Mouse (Mus musculus) C2C12 (cell line): ENCODE data around the gene Fbxo2.

Source experiments
- CTCF ChIP-seq: IDR thresholded peaks from one replicate; pipeline ENCODE4 v1.5.1; 2011; ENCODE audit not compliant: control insufficient read depth, insufficient read depth, insufficient read length
- MAX ChIP-seq: IDR thresholded peaks from one replicate; pipeline ENCODE4 v1.6.1; 2011; ENCODE audit warnings: mild to moderate bottlenecking, control low read depth
- MYOD1 ChIP-seq: IDR thresholded peaks from one replicate; pipeline ENCODE4 v1.6.1; 2011; ENCODE audit warnings: low read depth; ENCODE audit not compliant: control insufficient read depth, insufficient read length
- USF1 ChIP-seq: IDR thresholded peaks from one replicate; pipeline ENCODE4 v1.6.1; 2011; ENCODE audit warnings: low read depth, mild to moderate bottlenecking, control low read depth, moderate library complexity

DNA sequence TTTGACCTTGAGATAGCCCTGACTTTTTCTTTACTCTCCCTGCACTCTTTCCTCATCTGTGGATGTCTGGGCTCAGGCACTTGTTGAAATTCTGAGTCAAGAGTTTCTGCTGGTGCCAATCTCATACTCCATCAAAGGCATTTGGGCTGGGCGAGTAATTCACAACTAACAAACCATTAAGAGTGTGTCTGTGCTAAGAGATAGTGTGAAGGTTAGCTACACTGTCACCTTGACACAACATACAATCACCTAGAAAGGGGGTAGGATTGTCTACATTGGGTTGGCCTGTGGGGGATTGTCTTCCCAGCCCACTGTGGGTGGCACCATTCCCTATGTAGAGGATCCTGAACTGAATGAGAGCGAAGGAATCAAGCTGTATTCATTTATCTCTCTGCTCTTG lies 43.1 kb downstream of the Fbxo2 start:
- TF ChIP-seq CTCF (no peak), MAX (no peak), USF1 (no peak), MYOD1 (no peak)
